Mouse (Mus musculus): ENCODE data around the gene Gm49630. TPM values are rescaled to one million over a fixed set of nuclear protein-coding genes. Genes with fewer than 3 reads are reported as not detected.

Gm49630 gene
- not detected in 2 replicates for polyA plus RNA-seq (2012; rRNA removed)

DNA sequence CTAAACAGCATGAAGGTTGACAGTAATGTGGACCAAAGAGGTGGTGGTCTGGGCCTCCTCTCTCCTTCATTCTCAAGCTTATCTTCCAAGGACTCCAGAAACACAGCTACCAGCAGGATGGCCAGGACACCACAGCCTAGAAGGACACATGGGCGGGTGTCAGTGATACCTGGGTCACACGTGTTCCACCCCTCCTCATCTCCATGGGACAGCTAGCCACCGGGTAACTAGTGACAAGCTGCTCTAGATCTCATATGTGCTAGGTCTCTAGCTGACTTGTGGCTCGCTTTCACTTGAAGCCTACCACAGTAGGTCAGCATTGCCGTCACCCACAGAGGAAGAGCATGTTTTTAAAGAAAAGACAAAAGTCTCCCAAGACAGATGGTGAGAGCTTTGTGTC, at the start of gene Gm49630:
Gm49630 (minus strand) TSS at position 101 of the 400 bp plus-strand sequence.

DNA sequence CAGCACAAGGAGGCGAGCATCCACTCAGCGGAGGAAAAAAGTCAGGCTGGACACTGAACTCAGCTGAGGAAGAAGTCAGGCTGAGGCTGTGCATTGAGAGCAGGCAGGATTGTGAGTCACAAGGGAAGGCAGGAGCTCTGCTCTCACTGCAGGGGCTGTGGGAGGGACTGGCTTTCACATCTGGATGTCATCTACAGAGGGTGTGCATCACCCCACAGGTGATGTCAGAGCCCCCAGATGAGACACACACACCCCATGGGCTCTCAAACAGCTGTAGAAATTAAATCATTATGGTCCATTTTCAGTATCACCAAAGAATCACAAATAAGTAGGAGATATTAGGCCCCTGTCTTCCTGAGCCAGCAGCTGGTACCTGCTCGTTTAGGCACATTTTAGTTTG, 13.6 kb upstream of the Gm49630 start, which contains the start of gene Unc93a2:
Unc93a2 (minus strand) TSS at position 101 of the 400 bp plus-strand sequence.

DNA sequence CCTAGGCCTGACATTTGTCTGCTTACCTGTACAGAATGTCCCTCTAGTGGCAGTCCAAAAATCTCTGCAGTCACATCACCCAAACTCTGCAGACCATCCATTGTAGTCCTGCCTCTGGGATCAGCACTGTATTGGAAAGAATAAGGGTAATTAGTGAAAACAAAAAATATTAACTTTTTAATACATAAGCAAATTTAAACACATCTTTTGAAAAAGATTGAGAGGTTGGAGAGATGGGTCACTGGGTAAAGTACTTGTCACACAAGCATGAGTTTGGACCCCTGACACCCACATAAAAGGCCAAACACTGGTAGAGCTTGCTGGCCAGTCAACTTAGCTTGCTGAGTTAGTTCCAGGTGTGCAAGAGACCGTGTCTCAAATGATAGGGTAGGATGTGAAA, 19.2 kb downstream of the Gm49630 start, which contains the start of gene Ttll2:
Ttll2 (minus strand) TSS at position 101 of the 400 bp plus-strand sequence.

DNA sequence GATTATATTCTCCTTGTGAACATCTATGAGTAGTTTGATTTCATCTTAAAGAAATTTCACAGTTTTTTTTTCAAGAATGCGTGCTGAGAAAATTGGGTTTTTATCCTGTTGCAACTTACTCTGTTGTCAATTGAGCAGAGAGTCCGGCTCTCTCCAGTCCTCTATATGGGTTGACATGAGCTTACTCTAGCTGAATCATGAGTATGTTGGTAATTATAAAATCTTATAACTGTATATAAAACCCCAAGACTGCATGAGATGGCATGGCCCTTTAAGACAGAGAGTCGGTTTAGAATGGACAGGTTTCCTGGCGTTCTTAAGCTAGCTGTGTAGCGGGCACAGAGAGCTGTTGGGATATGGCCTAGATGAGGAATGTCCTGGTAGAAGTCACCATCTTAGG, 47.4 kb downstream of the Gm49630 start, which contains the start of gene Tcp10a:
Tcp10a (plus strand) TSS at position 301 of the 400 bp plus-strand sequence.

Other genes starting within 250 kb of the Gm49630 start
- 1.5 and 1.9 TPM in 2 replicates for gene Rps6ka2, start 201.9 kb downstream of the Gm49630 start, polyA plus RNA-seq (2012; rRNA removed)
- gene Tcp10a, start 47.3 kb downstream of the Gm49630 start, polyA plus RNA-seq (2012; rRNA removed), result not detected in 2 replicates
- 0.34 and 0.50 TPM in 2 replicates for gene Ttll2, start 19.3 kb downstream of the Gm49630 start, polyA plus RNA-seq (2012; rRNA removed)
- gene Unc93a2, start 13.5 kb upstream of the Gm49630 start, polyA plus RNA-seq (2012; rRNA removed), result 4.4 and 5.8 TPM in 2 replicates